Mouse (Mus musculus): ENCODE measurements around the gene Hoxa6. TPM values are rescaled to one million over a fixed set of nuclear protein-coding genes. Genes with fewer than 3 reads are reported as not detected.

Gene Hoxa6
- polyA plus RNA-seq, 1 experiment: 0.52 TPM

GRCm38 (mm10) chr6:52220865-52221310, 12.4 kb upstream of the Hoxa6 start:
- peaks cover 85% of the 10 kb centered on the region for H3K27me3 ChIP-seq (ENCODE audit: control insufficient read depth, insufficient read depth, low read length)
- H3K27ac ChIP-seq (ENCODE audit: insufficient read depth, low read depth, low read length): no peak overlapping the region
- WGBS: 25% methylated on average over 12 of the region's 12 CpGs
- no peaks in the 10 kb centered on the region for H3K36me3 ChIP-seq (ENCODE audit: control insufficient read depth, insufficient read depth, low read length)
- peaks cover 9% of the 10 kb centered on the region for H3K4me1 ChIP-seq (ENCODE audit: control insufficient read depth, insufficient read depth, insufficient read length, low read length)
- H3K4me3 ChIP-seq (ENCODE audit: low read depth, low read length): peak overlapping the region; percentile 69
- TF ChIP-seq POLR2A (IDR thresholded peaks at IDR 0.05; ENCODE audit: low read depth, low read length) (no peak), CTCF (IDR thresholded peaks at IDR 0.05; ENCODE audit: extremely low read depth, insufficient read length, insufficient replicate concordance, low read depth, low read length) (no peak)

- Histone ChIP-seq H3K36me3 (ENCODE audit: control insufficient read depth, insufficient read depth, low read length) (no peaks in the 10 kb centered on the region), H3K27me3 (ENCODE audit: control insufficient read depth, insufficient read depth, low read length) (peaks cover 84% of the 10 kb centered on the region), H3K27ac (ENCODE audit: insufficient read depth, low read depth, low read length) (no peak overlapping the region), H3K4me3 (ENCODE audit: low read depth, low read length) (no peak overlapping the region), H3K4me1 (ENCODE audit: control insufficient read depth, insufficient read depth, insufficient read length, low read length) (peaks cover 7% of the 10 kb centered on the region)
- TF ChIP-seq POLR2A (IDR thresholded peaks at IDR 0.05; ENCODE audit: low read depth, low read length): no peak
- TF ChIP-seq CTCF (IDR thresholded peaks at IDR 0.05; ENCODE audit: extremely low read depth, insufficient read length, insufficient replicate concordance, low read depth, low read length): no peak
- WGBS: 46% methylated on average over 32 of the region's 32 CpGs
Measured at GRCm38 (mm10) chr6:52220003-52220864, 11.7 kb upstream of the Hoxa6 start.

GRCm38 (mm10) chr6:52219234-52219942, 10.9 kb upstream of the Hoxa6 start:
- 58% methylated on average over 9 of the region's 9 CpGs for WGBS
- peaks cover 84% of the 10 kb centered on the region for H3K27me3 ChIP-seq (ENCODE audit: control insufficient read depth, insufficient read depth, low read length)
- no peak overlapping the region for H3K27ac ChIP-seq (ENCODE audit: insufficient read depth, low read depth, low read length)
- H3K4me3 ChIP-seq (ENCODE audit: low read depth, low read length): no peak overlapping the region
- TF ChIP-seq POLR2A (IDR thresholded peaks at IDR 0.05; ENCODE audit: low read depth, low read length) (no peak), CTCF (IDR thresholded peaks at IDR 0.05; ENCODE audit: extremely low read depth, insufficient read length, insufficient replicate concordance, low read depth, low read length) (no peak)
- no peaks in the 10 kb centered on the region for H3K36me3 ChIP-seq (ENCODE audit: control insufficient read depth, insufficient read depth, low read length)
- peaks cover 7% of the 10 kb centered on the region for H3K4me1 ChIP-seq (ENCODE audit: control insufficient read depth, insufficient read depth, insufficient read length, low read length)

- TF ChIP-seq POLR2A (IDR thresholded peaks at IDR 0.05; ENCODE audit: low read depth, low read length) (no peak), CTCF (IDR thresholded peaks at IDR 0.05; ENCODE audit: extremely low read depth, insufficient read length, insufficient replicate concordance, low read depth, low read length) (no peak)
- Histone ChIP-seq H3K27me3 (ENCODE audit: control insufficient read depth, insufficient read depth, low read length) (peaks cover 82% of the 10 kb centered on the region), H3K4me1 (ENCODE audit: control insufficient read depth, insufficient read depth, insufficient read length, low read length) (peaks cover 8% of the 10 kb centered on the region), H3K4me3 (ENCODE audit: low read depth, low read length) (no peak overlapping the region), H3K36me3 (ENCODE audit: control insufficient read depth, insufficient read depth, low read length) (no peaks in the 10 kb centered on the region), H3K27ac (ENCODE audit: insufficient read depth, low read depth, low read length) (no peak overlapping the region)
- 27% methylated on average over 14 of the region's 14 CpGs for WGBS
Measured at GRCm38 (mm10) chr6:52218643-52219215, 10.2 kb upstream of the Hoxa6 start.

- H3K27me3 ChIP-seq (ENCODE audit: control insufficient read depth, insufficient read depth, low read length): peaks cover 86% of the 10 kb centered on the region
- no peaks in the 10 kb centered on the region for H3K36me3 ChIP-seq (ENCODE audit: control insufficient read depth, insufficient read depth, low read length)
- H3K27ac ChIP-seq (ENCODE audit: insufficient read depth, low read depth, low read length): no peak overlapping the region
- peak overlapping the region; percentile 56 for H3K4me3 ChIP-seq (ENCODE audit: low read depth, low read length)
- H3K4me1 ChIP-seq (ENCODE audit: control insufficient read depth, insufficient read depth, insufficient read length, low read length): peaks cover 10% of the 10 kb centered on the region
- TF ChIP-seq POLR2A (IDR thresholded peaks at IDR 0.05; ENCODE audit: low read depth, low read length) (no peak), CTCF (IDR thresholded peaks at IDR 0.05; ENCODE audit: extremely low read depth, insufficient read length, insufficient replicate concordance, low read depth, low read length) (no peak)
- whole genome bisulfite sequencing: 17% methylated on average over 23 of the region's 23 CpGs
Measured at GRCm38 (mm10) chr6:52217895-52218642, 9.5 kb upstream of the Hoxa6 start.

- H3K27ac ChIP-seq (ENCODE audit: insufficient read depth, low read depth, low read length): no peak overlapping the region
- peaks cover 16% of the 10 kb centered on the region for H3K4me1 ChIP-seq (ENCODE audit: control insufficient read depth, insufficient read depth, insufficient read length, low read length)
- peaks cover 88% of the 10 kb centered on the region for H3K27me3 ChIP-seq (ENCODE audit: control insufficient read depth, insufficient read depth, low read length)
- H3K36me3 ChIP-seq (ENCODE audit: control insufficient read depth, insufficient read depth, low read length): no peaks in the 10 kb centered on the region
- 2% methylated on average over 25 of the region's 25 CpGs for WGBS
- peak; percentile 44 for TF ChIP-seq POLR2A (IDR thresholded peaks at IDR 0.05; ENCODE audit: low read depth, low read length)
- no peak for TF ChIP-seq CTCF (IDR thresholded peaks at IDR 0.05; ENCODE audit: extremely low read depth, insufficient read length, insufficient replicate concordance, low read depth, low read length)
- peak overlapping the region; percentile 56 for H3K4me3 ChIP-seq (ENCODE audit: low read depth, low read length)
Measured at GRCm38 (mm10) chr6:52217459-52217768, 8.9 kb upstream of the Hoxa6 start.
